Mouse (Mus musculus): ENCODE results near the gene Ccdc162. TPM values are rescaled to one million over a fixed set of nuclear protein-coding genes. Genes with fewer than 3 reads are reported as not detected.

Gene Ccdc162
- polyA plus RNA-seq, 1 experiment = 5.0 TPM

DNA sequence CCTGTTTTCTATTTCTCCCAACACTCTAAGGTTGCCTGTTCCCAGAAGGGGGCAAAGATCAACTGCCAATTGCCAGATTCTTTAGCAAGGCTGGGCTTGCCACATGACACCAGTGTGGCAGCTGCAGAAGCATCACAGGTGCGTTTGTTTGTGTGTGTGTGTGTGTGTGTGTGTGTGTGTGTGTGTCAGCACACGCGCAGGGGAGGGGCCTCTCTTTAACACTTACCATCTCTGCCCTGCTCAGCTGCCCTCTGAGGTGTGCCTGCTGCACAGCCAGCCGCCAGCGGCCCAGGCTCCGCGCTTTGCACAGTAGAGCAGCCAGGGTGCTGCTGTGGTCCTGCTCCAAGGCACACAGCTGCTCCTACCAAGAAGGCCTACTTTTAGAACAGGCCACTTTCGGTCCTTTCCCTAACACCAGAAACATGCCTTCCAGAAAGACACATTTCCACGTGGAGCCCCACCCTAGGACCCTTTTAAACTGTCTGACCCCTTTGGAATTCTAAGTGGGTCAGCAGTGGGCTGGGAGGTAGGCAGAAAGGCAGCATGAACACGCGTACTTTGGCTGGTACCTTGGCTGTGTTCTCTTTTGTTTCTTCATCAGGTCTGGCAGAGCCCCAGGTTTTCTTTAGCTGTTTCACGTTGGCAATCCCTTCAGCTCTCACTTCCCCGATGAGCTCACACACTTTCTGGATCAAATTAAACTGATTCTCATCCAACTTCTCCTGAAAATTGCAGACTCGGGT is 163.4 kb downstream of the Ccdc162 start:
- H3K79me2 ChIP-seq (ENCODE audit: control insufficient read depth, insufficient read depth) = no peaks in the 10 kb centered on the region
- no peaks in the 10 kb centered on the region for H3K36me3 ChIP-seq (ENCODE audit: control insufficient read depth, insufficient read depth)
- no peak overlapping the region for H3K4me3 ChIP-seq
- peak overlapping the region; percentile 15 for H3ac ChIP-seq (ENCODE audit: control insufficient read depth, insufficient read length)
- TF ChIP-seq SRF (IDR thresholded peaks at IDR 0.05; ENCODE audit: control insufficient read depth, insufficient read length, low read depth) = no peak
- TF ChIP-seq MYOD1 (IDR thresholded peaks at IDR 0.05; ENCODE audit: control insufficient read depth in 1 of 3, insufficient read length in 2 of 3, low read depth in 2 of 3) = peak; percentile 96 to 97 (median 97)
- TF ChIP-seq MYOG (IDR thresholded peaks at IDR 0.05; ENCODE audit: control insufficient read depth in 1 of 3, insufficient read depth in 1 of 3, insufficient read length in 2 of 3, low read depth in 2 of 3) = peak; percentile 98 to 99 (median 99)
- peak; percentile 97 for TF ChIP-seq TCF3 (IDR thresholded peaks at IDR 0.05; ENCODE audit: insufficient read length, low read depth)
- TF ChIP-seq CEBPB (IDR thresholded peaks at IDR 0.05; ENCODE audit: insufficient read depth, poor library complexity, severe bottlenecking) = no peak
- peak; percentile 36 for TF ChIP-seq POLR2A (IDR thresholded peaks at IDR 0.05; ENCODE audit: insufficient read length, low read depth)
- peak; percentile 98 for TF ChIP-seq TCF12 (IDR thresholded peaks at IDR 0.05; ENCODE audit: insufficient read depth, poor library complexity, severe bottlenecking)
- peak; percentile 19 for TF ChIP-seq USF1 (IDR thresholded peaks at IDR 0.05; ENCODE audit: low read depth)
- no peaks in the 10 kb centered on the region for H3K27me3 ChIP-seq (ENCODE audit: control insufficient read depth, insufficient read depth, insufficient read length)
- peak overlapping the region; percentile 74 for H3K4me2 ChIP-seq (ENCODE audit: low read depth)

DNA sequence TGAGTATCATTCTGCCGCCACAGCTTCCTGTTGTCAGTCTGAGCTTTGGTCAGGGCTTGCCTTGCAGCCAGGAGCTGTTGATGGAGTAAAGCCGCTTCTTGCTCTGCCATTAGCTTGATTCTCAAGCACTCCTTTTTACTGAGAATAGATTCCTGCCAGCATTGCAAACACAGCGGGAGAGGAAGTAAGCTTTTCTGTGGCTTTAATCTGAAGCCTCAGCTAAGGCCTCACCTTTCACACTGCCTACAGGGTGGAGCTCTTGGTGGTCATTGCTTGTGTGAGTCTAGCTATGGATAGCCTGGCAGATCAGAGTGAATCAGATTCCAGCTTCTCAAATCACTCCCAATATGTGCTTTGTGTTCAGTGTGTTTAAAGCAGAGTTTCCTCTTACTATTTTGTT is 164.1 kb downstream of the Ccdc162 start:
- Histone ChIP-seq H3ac (ENCODE audit: control insufficient read depth, insufficient read length) (no peak overlapping the region), H3K4me2 (ENCODE audit: low read depth) (peak overlapping the region; percentile 48), H3K36me3 (ENCODE audit: control insufficient read depth, insufficient read depth) (no peaks in the 10 kb centered on the region), H3K4me3 (no peak overlapping the region), H3K27me3 (ENCODE audit: control insufficient read depth, insufficient read depth, insufficient read length) (no peaks in the 10 kb centered on the region), H3K79me2 (ENCODE audit: control insufficient read depth, insufficient read depth) (no peaks in the 10 kb centered on the region)
- no peak for TF ChIP-seq TCF3 (IDR thresholded peaks at IDR 0.05; ENCODE audit: insufficient read length, low read depth)

DNA sequence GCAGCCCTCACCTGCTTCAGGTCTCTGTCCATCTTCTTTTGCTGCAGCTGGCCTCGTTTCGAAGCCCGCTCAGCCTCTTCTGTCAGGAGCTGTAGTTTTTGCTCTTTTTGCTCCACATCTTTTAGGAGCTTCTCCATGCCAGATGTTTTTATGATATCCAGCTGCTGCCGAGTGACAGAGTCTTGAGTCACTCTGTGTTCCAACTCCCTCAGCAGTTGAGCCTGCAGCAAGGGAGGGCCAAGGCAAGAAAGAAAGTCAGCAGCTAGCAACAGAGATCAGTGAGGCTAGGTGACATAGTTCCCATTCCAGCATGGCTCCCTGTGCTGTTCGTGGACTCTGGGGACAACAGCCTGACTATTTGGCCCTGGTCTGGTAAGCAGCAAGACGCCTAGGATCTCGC is 165.7 kb downstream of the Ccdc162 start:
- Histone ChIP-seq H3K36me3 (ENCODE audit: control insufficient read depth, insufficient read depth) (no peaks in the 10 kb centered on the region), H3K79me2 (ENCODE audit: control insufficient read depth, insufficient read depth) (no peaks in the 10 kb centered on the region), H3K4me3 (no peak overlapping the region), H3ac (ENCODE audit: control insufficient read depth, insufficient read length) (no peak overlapping the region), H3K27me3 (ENCODE audit: control insufficient read depth, insufficient read depth, insufficient read length) (no peaks in the 10 kb centered on the region), H3K4me2 (ENCODE audit: low read depth) (peak overlapping the region; percentile 48)
- TF ChIP-seq TCF3 (IDR thresholded peaks at IDR 0.05; ENCODE audit: insufficient read length, low read depth) (no peak), E2F4 (IDR thresholded peaks at IDR 0.05; ENCODE audit: insufficient read depth) (no peak), REST (IDR thresholded peaks at IDR 0.05; ENCODE audit: insufficient read depth, insufficient read length) (no peak), MYOG (IDR thresholded peaks at IDR 0.05; ENCODE audit: control insufficient read depth in 1 of 3, insufficient read depth in 1 of 3, insufficient read length in 2 of 3, low read depth in 2 of 3) (no peak), POLR2AphosphoS2 (IDR thresholded peaks at IDR 0.05; ENCODE audit: insufficient read length, low read depth) (no peak), MAX (IDR thresholded peaks at IDR 0.05; ENCODE audit: low read depth) (no peak)

DNA sequence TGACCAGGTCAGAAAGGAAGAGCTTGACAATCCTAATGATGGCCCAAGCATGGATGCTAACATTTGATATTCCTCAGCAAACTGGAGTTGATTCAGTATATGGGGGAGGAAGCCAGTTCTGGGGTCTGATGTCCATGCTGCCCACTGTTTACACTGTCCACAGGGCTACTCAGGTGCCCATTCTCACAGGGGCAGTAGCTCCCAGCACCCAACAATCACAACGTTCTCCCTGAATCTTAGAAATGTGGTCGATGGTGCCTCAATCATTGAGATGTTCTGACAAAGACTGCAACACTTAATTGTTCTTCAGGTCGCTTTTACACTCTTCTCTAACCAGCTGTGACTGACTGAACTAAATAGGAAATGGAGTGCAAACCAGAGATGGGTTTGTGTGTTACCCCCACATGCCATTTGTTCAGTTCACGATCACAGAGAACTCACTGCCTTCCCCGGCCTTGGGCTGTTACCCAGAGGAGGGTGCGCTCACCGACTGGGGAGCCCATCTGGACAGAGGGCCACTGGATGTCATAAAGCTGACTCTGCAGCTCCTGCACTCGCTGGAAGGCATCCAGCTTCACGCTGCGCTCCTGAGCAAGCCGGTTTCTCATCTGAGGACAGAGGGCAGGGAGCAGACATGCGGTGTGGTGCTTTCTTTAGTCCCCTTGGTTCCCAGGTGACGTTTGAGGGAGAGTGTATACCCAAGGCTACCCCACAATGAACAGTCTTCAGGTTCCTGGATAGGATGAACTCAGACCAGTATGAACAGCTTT is 169.9 kb downstream of the Ccdc162 start:
- TF ChIP-seq TCF12 (IDR thresholded peaks at IDR 0.05; ENCODE audit: insufficient read depth, poor library complexity, severe bottlenecking) (no peak), SRF (IDR thresholded peaks at IDR 0.05; ENCODE audit: control insufficient read depth, insufficient read length, low read depth) (no peak)
- no peak overlapping the region for H3ac ChIP-seq (ENCODE audit: control insufficient read depth, insufficient read length)

DNA sequence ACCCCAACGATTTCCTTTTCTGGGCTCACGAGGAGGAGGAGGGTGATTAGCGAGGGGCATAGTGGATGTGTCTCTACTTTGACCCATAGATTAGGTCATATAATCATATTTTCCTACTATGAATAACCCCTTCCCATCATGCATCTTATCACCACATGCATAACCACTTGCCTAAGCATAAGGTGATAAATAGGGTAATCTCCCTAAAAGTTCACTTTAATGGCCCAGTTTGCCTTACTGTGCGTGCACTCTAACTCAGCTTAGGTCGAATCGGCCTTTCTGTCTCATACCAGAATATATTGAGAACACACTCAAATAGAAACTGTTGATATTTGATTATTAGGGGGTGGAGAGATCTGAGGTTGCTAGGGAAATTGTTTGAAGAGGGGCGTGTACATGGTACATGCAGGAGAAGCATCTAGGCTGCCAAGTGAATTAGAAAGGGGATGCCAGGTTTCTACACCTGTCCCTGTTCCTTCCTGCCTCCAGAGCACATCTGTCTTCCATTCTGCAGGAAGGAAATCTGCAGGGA is 171.1 kb downstream of the Ccdc162 start:
- H3K4me2 ChIP-seq (ENCODE audit: low read depth) = no peak overlapping the region
- no peak overlapping the region for H3K4me3 ChIP-seq
- no peak overlapping the region for H3ac ChIP-seq (ENCODE audit: control insufficient read depth, insufficient read length)
- no peaks in the 10 kb centered on the region for H3K27me3 ChIP-seq (ENCODE audit: control insufficient read depth, insufficient read depth, insufficient read length)
- H3K79me2 ChIP-seq (ENCODE audit: control insufficient read depth, insufficient read depth) = no peaks in the 10 kb centered on the region
- TF ChIP-seq POLR2A (IDR thresholded peaks at IDR 0.05; ENCODE audit: insufficient read length, low read depth) (no peak), MYOG (IDR thresholded peaks at IDR 0.05; ENCODE audit: control insufficient read depth in 1 of 3, insufficient read depth in 1 of 3, insufficient read length in 2 of 3, low read depth in 2 of 3) (no peak), TCF12 (IDR thresholded peaks at IDR 0.05; ENCODE audit: insufficient read depth, poor library complexity, severe bottlenecking) (no peak), CEBPB (IDR thresholded peaks at IDR 0.05; ENCODE audit: insufficient read depth, poor library complexity, severe bottlenecking) (no peak), USF1 (IDR thresholded peaks at IDR 0.05; ENCODE audit: low read depth) (no peak), E2F4 (IDR thresholded peaks at IDR 0.05; ENCODE audit: insufficient read depth) (no peak), TCF3 (IDR thresholded peaks at IDR 0.05; ENCODE audit: insufficient read length, low read depth) (no peak), SRF (IDR thresholded peaks at IDR 0.05; ENCODE audit: control insufficient read depth, insufficient read length, low read depth) (no peak), REST (IDR thresholded peaks at IDR 0.05; ENCODE audit: insufficient read depth, insufficient read length) (no peak), MYOD1 (IDR thresholded peaks at IDR 0.05; ENCODE audit: control insufficient read depth in 1 of 3, insufficient read length in 2 of 3, low read depth in 2 of 3) (no peak), POLR2AphosphoS2 (IDR thresholded peaks at IDR 0.05; ENCODE audit: insufficient read length, low read depth) (no peak), MAX (IDR thresholded peaks at IDR 0.05; ENCODE audit: low read depth) (no peak)
- H3K36me3 ChIP-seq (ENCODE audit: control insufficient read depth, insufficient read depth) = no peaks in the 10 kb centered on the region

More for the DNA sequence above, 169.9 kb downstream of the Ccdc162 start:
- H3K79me2 ChIP-seq (ENCODE audit: control insufficient read depth, insufficient read depth) = no peaks in the 10 kb centered on the region
- no peaks in the 10 kb centered on the region for H3K27me3 ChIP-seq (ENCODE audit: control insufficient read depth, insufficient read depth, insufficient read length)
- H3K4me2 ChIP-seq (ENCODE audit: low read depth) = no peak overlapping the region
- H3K36me3 ChIP-seq (ENCODE audit: control insufficient read depth, insufficient read depth) = no peaks in the 10 kb centered on the region
- no peak overlapping the region for H3K4me3 ChIP-seq
